Mouse (Mus musculus) megakaryocyte, adult 5-6 weeks (primary cell): ENCODE results near the gene Thrap3. TPM values are rescaled to one million over a fixed set of nuclear protein-coding genes. Genes with fewer than 3 reads are reported as not detected.

Experiments used
- ATAC-seq: 2 replicates; pipeline ENCODE4 v1.8.0; 2016; ENCODE audit warnings: mild to moderate bottlenecking, inconsistent platforms; ENCODE audit not compliant: poor library complexity, severe bottlenecking
- total RNA-seq, 2 experiments: library from RNA; stranded (forward) in 1 of 2; stranded (reverse) in 1 of 2; fragments of 153-499, 151-499 nt in 1 of 2; fragments of 221-1000, 200-1000 nt in 1 of 2; gene quantifications; 2 replicates each; pipeline versions ENCODE4 v1.2.3 to v1.2.4; 2015 to 2017

Thrap3 gene
- total RNA-seq (2015) = 115 and 119 TPM in 2 replicates
- total RNA-seq (2017) = 248 and 291 TPM in 2 replicates

GRCm38 (mm10) chr4:126202303-126203181 lies at the start of gene Thrap3:
Gene Thrap3 (minus strand): TSS chr4:126202760.
- peak; percentile 87 for ATAC-seq

GRCm38 (mm10) chr4:126251655-126252254 lies 49.2 kb upstream of the Thrap3 start:
- peak; percentile 43 for ATAC-seq

DNA sequence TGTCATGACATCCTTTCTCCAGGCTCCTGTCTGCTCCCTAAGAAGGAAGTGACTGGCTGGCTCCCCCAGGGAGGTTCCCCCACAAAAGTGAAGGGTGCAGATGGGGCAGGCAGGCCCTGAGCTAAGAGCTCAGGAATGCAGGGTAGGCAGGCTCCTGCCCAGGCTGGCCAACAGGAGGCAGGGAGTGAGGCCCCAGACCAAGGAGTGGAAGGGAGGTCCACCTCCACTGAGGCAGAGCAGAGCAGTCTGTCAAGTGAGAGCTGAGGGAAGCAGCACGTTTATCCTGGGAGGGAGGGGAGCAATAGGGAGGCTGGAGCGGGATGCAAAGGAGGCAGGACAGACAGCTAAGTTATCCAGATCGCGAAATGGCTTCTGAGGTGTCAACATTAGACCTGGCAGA lies 48.1 kb upstream of the Thrap3 start:
- ATAC-seq = no peak

GRCm38 (mm10) chr4:126248261-126248868 lies 45.8 kb upstream of the Thrap3 start:
- ATAC-seq = no peak

GRCm38 (mm10) chr4:126246202-126246889 lies 43.8 kb upstream of the Thrap3 start:
- ATAC-seq = no peak

DNA sequence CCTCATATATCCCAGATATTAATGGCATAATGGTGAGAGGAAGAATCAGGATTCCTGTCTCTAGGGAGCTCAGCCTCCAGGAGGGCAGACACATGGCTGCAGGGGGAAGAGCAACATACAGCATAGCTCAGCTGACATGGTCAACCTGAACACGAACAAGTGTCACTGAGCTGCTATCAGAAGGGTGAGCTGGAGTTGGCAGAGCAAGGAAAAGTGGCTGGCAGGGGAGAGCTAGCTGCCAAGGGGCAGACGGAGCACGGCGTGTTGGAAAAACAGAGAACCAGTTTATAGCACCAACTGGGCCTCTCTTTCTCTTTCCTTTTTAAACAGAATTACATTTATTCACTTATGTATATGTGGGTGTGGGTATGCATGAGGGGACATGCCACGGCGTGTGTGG lies 40.0 kb upstream of the Thrap3 start:
- ATAC-seq = no peak

DNA sequence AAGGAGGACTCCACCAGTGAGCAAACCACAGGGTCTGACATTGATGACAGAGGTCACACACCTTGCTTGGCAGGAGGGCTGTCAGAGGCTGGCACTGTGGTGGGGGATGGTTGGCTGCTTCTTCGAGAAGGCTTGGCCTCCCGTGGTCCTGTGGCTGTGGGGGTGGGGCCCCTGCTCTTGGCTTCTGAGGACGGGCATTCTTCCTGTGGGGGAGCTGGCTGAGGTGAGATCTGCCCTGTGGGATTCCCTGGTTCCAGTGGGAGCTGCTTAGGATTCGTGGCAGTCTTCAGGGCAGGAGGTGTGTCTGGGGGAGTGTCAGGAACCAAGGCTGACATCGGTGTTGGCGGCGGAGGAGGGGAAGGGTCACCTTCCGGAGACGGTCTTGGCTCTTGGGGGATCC lies 39.4 kb upstream of the Thrap3 start:
- ATAC-seq = no peak

GRCm38 (mm10) chr4:126239862-126240475 lies 37.4 kb upstream of the Thrap3 start:
- ATAC-seq = no peak

DNA sequence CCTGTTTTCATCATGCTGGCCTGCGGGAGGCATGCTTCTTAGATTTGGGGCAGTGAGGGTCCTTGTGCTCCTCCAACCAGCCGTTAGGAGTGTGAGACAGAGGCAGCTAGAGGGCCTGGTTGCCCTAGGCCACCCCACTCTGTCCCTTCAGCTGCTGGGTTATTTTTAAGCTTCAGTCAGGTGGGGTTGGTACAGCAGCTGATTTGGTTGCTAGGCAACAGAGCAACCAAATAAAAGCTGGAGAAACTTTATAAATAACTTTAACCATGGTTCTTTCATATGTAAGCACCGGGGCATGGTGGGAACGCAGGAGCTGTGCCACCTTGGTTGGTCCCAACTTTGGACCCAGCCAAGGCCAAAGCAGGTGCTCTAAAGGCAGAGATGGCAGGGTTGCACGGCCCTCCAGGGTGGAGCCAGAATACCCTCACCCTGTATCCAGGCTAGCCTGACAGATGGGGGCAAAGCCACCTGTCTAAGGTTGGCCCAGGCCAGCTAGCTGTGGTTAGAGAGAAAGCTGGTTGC lies 35.2 kb upstream of the Thrap3 start:
- no peak for ATAC-seq

- no peak for ATAC-seq
Measured at GRCm38 (mm10) chr4:126236467-126237280, 34.1 kb upstream of the Thrap3 start.

- 0 out of 2 replicates have a peak, but pooled peaks have one; percentile 16 for ATAC-seq
Measured at GRCm38 (mm10) chr4:126235191-126235590, 32.6 kb upstream of the Thrap3 start.

GRCm38 (mm10) chr4:126234496-126235175 lies 32.1 kb upstream of the Thrap3 start:
- ATAC-seq = no peak

DNA sequence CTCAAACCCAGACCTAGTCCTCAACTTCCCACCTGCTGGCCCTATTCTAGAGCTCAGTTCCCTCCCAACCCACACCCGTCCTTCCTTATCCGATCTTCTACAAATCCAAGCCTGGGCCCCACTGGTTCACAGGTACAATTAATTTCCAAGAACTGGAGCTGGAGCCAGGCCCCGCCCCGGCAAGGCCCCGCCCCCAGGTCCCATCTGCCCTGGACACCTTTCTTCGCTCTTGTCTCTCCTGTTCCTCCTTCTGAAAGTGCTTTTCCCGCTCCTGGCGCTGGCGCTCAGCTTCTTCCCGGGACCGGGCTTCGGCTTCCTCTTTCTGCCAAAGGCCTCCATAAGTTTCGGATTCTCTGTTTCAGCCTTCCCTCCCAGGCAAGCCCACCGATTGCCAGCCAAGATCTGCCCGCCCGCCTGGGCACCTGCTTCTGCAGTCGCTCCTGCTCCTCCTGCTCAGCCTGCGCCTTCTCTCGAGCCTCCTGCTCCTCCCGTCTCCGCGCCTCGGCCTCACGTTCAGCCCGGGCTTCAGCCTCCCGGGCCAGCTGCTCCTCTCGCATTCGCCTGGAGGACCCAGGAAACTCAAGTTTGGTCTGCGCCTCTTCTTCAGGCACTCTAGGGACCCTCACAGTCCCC lies 31.2 kb upstream of the Thrap3 start:
- no peak for ATAC-seq

DNA sequence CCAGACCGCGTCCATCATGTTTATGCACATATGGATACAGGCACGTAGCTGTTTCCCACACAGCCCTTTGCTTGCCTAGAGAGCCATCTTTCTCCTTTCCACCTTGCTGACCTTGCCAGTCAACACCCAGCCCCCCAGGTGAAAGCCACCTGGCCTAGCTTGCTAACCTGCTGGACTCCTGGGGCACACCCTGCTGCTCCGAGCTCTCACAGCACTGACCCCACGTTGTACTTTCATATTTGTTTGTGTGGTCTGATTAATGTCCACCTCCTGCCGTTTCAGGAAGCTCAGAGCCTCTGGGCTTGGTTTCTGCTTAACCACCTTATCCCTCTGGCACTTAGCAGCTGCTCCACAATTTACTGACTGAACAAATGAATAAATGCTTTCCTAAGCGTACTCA lies 27.3 kb upstream of the Thrap3 start:
- no peak for ATAC-seq

- no peak for ATAC-seq
Measured at GRCm38 (mm10) chr4:126228144-126228543, 25.6 kb upstream of the Thrap3 start.

DNA sequence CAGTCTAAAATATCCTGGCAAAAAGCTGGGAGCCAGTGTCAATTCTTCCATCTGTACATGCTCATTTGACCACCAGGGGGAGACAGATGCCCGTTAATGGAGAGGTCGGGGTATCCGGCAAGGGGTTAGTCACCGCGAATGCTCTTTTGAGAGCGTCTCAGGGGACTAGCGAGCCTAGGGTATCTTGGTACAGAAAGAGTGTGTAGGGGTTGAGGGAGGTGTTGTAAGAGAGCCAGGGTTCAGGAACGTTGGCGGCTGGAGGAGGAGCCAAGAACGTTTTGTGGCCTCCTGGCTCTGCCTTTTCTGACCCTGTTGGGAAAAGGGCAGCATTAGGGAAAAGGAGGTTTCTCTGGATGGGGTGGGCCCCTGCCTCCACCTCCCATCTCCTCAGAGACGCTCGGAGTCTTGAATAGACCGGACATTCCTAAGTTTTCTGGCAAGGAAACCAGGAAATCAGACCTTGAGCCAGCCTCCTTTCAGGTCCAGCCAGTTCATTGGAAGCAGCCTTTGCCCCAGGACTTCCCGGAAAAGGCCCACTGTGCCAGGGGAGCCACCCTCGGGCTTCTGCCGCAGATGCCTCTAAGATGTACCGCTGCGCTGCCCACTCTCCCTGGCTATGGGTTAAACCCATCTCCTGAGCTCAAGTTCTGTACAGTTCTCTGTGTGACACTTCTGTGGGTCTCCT lies 24.7 kb upstream of the Thrap3 start:
- ATAC-seq = peak; percentile 97

DNA sequence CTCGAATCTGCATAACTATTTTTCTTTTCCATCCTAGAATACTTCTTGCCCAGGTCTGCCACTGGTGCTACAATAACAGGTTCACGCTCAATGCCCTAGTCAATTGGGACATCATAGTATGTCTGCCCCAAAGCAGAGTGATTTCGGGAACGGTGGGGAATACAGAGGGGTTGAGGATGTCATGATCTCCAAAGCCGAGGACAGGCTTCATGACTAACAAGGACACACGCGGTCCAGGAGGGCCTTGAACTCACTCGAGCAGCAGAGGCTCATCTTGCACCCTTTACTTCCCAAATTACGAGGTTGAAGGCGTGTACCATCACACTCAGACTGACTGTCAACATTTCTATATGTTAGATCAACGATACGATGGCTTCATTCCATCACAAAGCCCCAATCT lies 24.1 kb upstream of the Thrap3 start:
- ATAC-seq = peak; percentile 32; the same call in 1 of the 2 replicates

- ATAC-seq = no peak
Measured at GRCm38 (mm10) chr4:126222631-126223030, 20.1 kb upstream of the Thrap3 start.
